ENCODE assay signal across 8 mouse cellular contexts in genomic region chr16:14311371-14311770, GRCm38 (mm10). TPM values are rescaled to one million over a fixed set of nuclear protein-coding genes. Genes with fewer than 3 reads are reported as not detected.
A peak's percentile ranks its signal among the peaks of the same experiment; 100 is the strongest.
DNase-seq lines count a peak whose midpoint lies in the region; ATAC-seq and TF ChIP-seq lines count a peak whose summit lies in the region.

No protein-coding gene starts in this region.

- H3K9ac ChIP-seq in lung, postnatal 0 days (replicated peaks; ENCODE audit: low read depth) = no peak overlapping the region

- WGBS in kidney, adult 2 months = 54% methylated on average over 6 of the region's 6 CpGs
- 48% methylated on average over 6 of the region's 6 CpGs for WGBS in lung, postnatal 0 days

- H3K4me1 ChIP-seq in kidney, adult 2 months (ENCODE audit: control insufficient read depth, insufficient read depth, low read length) = peaks cover 3% of the 10 kb centered on the region; the same call in 1 of the 2 replicates
- H3K4me1 ChIP-seq in E14TG2a.4 (replicated peaks; ENCODE audit: low read depth, low read length) = peaks cover 19% of the 10 kb centered on the region
- H3K4me1 ChIP-seq in lung, postnatal 0 days (ENCODE audit: insufficient read depth, low read depth, low read length) = peaks cover 3% of the 10 kb centered on the region; the same call in 1 of the 2 replicates

- H3K4me3 ChIP-seq in kidney, adult 2 months (ENCODE audit: insufficient read depth, low read depth, low read length) = no peak overlapping the region
- no peak overlapping the region for H3K4me3 ChIP-seq in E14TG2a.4 (replicated peaks; ENCODE audit: low read length)
- H3K4me3 ChIP-seq in lung, postnatal 0 days (ENCODE audit: low read depth, low read length) = no peak overlapping the region

- H3K36me3 ChIP-seq in kidney, adult 2 months (ENCODE audit: control insufficient read depth, insufficient read depth, low read length) = peaks cover 2% of the 10 kb centered on the region; the same call in 1 of the 2 replicates
- H3K36me3 ChIP-seq in E14TG2a.4 (ENCODE audit: insufficient read depth, low read length) = peaks cover 74% of the 10 kb centered on the region
- 0 out of 2 replicates have a peak, but pooled peaks cover 3% of the 10 kb centered on the region for H3K36me3 ChIP-seq in lung, postnatal 0 days (ENCODE audit: insufficient read depth, low read length)

- DNase-seq in kidney, adult 2 months = peak; percentile 28
- no peak for DNase-seq in kidney, adult 18-20 months
- DNase-seq in c-Kit-positive CD71-negative TER-119-negative erythroid progenitor cells, embryonic 14.5 days (ENCODE audit: low read depth) = peak; percentile 63
- DNase-seq in lung, postnatal 0 days (ENCODE audit: low spot score) = peak; percentile 54
- DNase-seq in thymus, postnatal 4 days = peak; percentile 68
- no peak for DNase-seq in cerebellum, adult 11-12 months
- no peak for DNase-seq in left cerebral cortex, adult 8-10 months (ENCODE audit: low spot score in 2 of 2)

- no peak overlapping the region for H3K27ac ChIP-seq in kidney, adult 2 months (ENCODE audit: insufficient read depth, low read depth, low read length)
- no peak overlapping the region for H3K27ac ChIP-seq in lung, postnatal 0 days (ENCODE audit: low read length)

- ATAC-seq in lung, postnatal 0 days = no peak

- peak; percentile 67 for TF ChIP-seq CTCF in kidney, adult 2 months (conservative IDR thresholded peaks at IDR 0.05; ENCODE audit: insufficient read depth, insufficient read length, low read depth, low read length)
- peak; percentile 79 for TF ChIP-seq CTCF in E14TG2a.4 (conservative IDR thresholded peaks at IDR 0.05; ENCODE audit: low read length)
- peak; percentile 86 for TF ChIP-seq CTCF in lung, postnatal 0 days (IDR thresholded peaks at IDR 0.05)

- H3K27me3 ChIP-seq in kidney, adult 2 months (replicated peaks; ENCODE audit: control insufficient read depth, insufficient read depth, low read length) = no peaks in the 10 kb centered on the region
- no peaks in the 10 kb centered on the region for H3K27me3 ChIP-seq in E14TG2a.4 (ENCODE audit: insufficient read depth, low read length)
- no peaks in the 10 kb centered on the region for H3K27me3 ChIP-seq in lung, postnatal 0 days (replicated peaks; ENCODE audit: insufficient read depth, low read length)

- H3K4me2 ChIP-seq in lung, postnatal 0 days (replicated peaks; ENCODE audit: low read depth, low read length) = no peak overlapping the region

- no peak for TF ChIP-seq POLR2A in kidney, adult 2 months (IDR thresholded peaks at IDR 0.05; ENCODE audit: low read depth, low read length)

- no peaks in the 10 kb centered on the region for H3K9me3 ChIP-seq in E14TG2a.4 (ENCODE audit: low read length)
- H3K9me3 ChIP-seq in lung, postnatal 0 days (ENCODE audit: low read length) = no peaks in the 10 kb centered on the region

- no peak for TF ChIP-seq EP300 in lung, postnatal 0 days (IDR thresholded peaks at IDR 0.05)

RNA-seq across cellular contexts. Expression of gene Fopnl, which starts 5.8 kb away (rescaled TPM):
- 32.4 and 34.6 TPM in 2 replicates for polyA plus RNA-seq in kidney, adult 2 months (2012; rRNA removed)
- polyA plus RNA-seq in lung, postnatal 0 days (2015; fragmentation: Nextera tagmentation; extraction: Ambion mirVana) = 89.2 and 91.4 TPM in 2 replicates
- total RNA-seq in left cerebral cortex, adult 8-10 months (2022) = 10 to 100 TPM; 45.9 to 51.1 (median 48.2) TPM

RNA-seq across cellular contexts. Expression of gene Myh11, which starts 20.2 kb away (rescaled TPM):
- 5.9 and 10.3 TPM in 2 replicates for polyA plus RNA-seq in kidney, adult 2 months (2012; rRNA removed)
- polyA plus RNA-seq in lung, postnatal 0 days (2015; fragmentation: Nextera tagmentation; extraction: Ambion mirVana) = 15.1 and 20.7 TPM in 2 replicates
- 1 to 10 TPM; 3.3 to 5.0 (median 4.4) TPM for total RNA-seq in left cerebral cortex, adult 8-10 months (2022)

RNA-seq across cellular contexts. Expression of gene Abcc1, which starts 50.0 kb away (rescaled TPM):
- polyA plus RNA-seq in kidney, adult 2 months (2012; rRNA removed) = 26.5 and 29.8 TPM in 2 replicates
- 5.0 and 7.2 TPM in 2 replicates for polyA plus RNA-seq in lung, postnatal 0 days (2015; fragmentation: Nextera tagmentation; extraction: Ambion mirVana)
- 10 to 100 TPM; 16.2 to 19.0 (median 18.6) TPM for total RNA-seq in left cerebral cortex, adult 8-10 months (2022)

Comparison
In these comparisons a context has a peak if more than half of its experiments do, and no peak if none do; other contexts are left out.
1. DNase-seq: peak in kidney, adult 2 months (single experiment), c-Kit-positive CD71-negative TER-119-negative erythroid progenitor cells, embryonic 14.5 days (single experiment), lung, postnatal 0 days (single experiment) and thymus, postnatal 4 days (single experiment); none in kidney, adult 18-20 months (single experiment), cerebellum, adult 11-12 months (single experiment) and left cerebral cortex, adult 8-10 months (0 of 2).
2. Peak in every context shown above with its lines, with median percentiles within 50 percentile points of each other: CTCF ChIP-seq.